Mouse (Mus musculus) kidney, adult 18-20 months (tissue): ENCODE results near the gene Arap2.
"Not testable (repeated sequence)": the region's sequence is repeated elsewhere in the genome, so short reads cannot be mapped to it uniquely, and the experiment has no call there.

Experiments
- DNase-seq: peaks from one replicate; pipeline ENCODE4 v3.0.0; 2021

Gene Arap2

DNA sequence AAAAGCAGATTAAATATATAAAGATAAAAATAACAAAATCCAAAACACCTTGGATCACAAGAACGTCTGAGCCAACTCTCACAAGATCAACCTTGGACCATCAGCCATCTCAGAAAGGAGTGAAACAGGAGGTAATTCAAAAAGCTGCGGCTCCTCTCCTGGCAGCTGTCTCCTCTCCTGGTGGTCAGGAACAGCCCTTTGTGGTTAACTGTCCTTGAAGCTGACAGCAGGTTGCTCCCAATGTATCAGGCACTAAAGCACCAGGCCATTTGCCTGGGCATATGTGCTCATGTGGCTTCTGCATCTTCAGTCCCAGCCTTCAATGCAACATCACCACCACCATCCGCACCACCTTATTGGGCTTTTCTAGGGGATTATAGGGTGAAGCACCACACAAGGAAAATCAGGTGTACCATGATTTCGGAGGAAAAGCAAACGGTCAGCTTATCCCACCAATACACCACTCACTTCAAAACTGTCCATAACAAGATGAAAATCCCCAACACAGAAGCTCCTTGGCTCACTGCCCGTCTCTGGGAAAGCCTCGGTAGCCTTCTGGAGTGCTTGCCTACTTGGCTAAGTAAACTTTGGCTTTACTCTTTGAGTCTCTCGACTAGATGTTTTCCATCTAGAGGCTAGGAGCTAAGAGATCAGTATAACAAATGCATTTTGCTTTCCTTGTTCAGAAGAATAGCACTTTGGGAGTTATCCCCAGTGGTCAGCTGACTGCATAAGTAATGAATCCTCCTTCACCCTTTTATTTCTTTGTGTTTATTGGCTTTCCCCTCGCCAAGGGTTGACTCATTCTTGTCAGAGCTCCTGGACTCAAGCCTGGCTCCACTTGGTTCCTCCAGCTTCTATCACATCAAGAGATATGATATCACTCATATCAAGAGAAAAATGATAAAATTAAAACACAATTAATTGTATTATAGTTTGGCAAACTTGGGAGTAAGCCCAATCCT is 26.2 kb downstream of the Arap2 start:
- no peak for DNase-seq

DNA sequence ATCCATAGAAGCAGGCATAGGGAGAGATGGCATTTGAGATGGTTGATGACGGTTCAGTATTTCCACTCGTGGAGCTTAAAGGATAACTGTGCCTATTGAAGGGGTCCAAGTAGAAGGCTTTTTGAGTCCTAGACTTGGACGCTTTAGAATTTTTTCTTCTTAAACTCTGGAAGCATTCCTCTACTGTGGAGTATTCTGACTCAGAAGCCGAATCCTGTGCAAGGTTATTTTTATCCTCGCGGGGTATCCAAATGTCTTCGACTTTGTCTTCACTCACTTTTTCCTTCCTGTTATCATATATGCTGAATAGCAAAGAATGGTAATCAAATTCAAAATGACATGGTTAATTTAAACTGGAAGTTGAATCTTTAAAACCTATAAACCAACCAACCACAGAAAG is 35.4 kb downstream of the Arap2 start:
- not testable (repeated sequence) for DNase-seq

DNA sequence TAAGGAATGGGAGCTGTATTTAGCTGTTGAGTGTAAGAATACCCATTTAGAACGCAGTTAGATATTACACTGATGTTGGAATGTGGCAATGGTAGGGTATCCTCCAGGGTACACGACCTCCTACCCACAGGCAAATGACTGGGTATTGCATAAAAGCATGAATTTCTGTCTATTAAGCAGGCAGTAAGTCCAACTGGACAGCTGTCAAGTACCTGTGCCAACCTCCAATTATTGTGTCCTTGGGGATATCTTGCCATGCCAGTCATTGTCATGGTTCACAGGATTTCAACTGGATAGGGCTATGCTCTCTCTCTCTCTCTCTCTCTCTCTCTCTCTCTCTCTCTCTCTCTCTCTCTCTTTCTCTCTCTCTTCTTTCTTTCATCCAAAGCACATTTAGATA is 40.4 kb downstream of the Arap2 start:
- peak; percentile 17 for DNase-seq

DNA sequence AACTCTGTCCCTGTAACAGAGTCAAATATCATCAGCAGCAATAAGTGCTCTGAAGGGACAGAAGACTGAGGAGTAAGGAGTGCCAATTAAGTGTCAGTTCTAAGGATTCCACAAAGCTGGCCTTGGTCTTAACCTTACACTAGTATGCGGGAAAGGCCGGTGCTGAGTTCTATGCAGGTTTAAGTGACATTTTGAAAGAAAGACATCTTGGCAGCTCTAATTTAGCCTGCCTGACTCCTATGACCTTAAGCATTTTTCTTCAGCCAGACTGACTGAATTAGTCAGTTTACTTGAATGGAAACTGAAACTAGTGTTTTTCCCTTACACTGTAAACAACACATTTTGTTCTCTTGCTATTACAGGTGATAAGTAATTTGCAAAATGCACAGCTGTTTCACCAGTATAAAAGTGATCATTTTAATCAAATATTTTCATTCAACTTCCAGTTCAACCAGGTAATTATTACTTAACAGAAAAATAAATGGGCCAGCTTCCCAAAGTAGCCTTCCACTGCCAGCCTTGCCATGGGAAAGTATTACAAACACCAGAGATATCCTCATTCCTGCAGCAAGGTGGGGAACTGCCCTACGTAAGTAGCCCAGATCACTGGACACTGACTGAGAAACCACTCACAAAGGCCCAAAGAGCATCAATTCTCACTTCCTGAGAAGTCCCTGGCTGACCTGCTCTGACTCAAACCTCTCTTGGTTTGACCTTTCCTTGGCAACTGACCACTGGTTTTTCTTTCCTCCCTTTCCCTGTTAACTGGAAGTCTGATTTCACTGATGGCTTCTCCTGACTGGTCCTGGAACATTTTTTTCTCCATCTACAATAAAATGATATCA is 42.5 kb downstream of the Arap2 start:
- no peak for DNase-seq

DNA sequence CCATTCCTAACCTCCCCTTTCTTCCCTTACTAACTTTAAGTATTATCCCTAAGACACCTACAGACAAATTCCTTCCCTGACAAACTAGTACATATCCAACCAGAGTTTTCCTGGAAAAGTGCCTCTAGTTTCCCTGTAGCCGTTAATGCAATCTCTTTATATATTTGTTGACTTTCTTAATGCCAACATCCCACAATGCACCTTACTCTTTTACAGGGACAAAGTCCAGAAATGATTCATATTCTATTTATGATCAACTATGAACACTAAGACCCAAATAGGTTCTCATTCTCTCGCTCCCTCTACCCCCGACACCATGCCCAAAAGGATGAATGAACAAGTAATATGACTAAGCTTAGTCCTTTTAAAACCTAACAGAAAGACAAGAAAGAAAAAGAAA is 49.5 kb downstream of the Arap2 start:
- no peak for DNase-seq

DNA sequence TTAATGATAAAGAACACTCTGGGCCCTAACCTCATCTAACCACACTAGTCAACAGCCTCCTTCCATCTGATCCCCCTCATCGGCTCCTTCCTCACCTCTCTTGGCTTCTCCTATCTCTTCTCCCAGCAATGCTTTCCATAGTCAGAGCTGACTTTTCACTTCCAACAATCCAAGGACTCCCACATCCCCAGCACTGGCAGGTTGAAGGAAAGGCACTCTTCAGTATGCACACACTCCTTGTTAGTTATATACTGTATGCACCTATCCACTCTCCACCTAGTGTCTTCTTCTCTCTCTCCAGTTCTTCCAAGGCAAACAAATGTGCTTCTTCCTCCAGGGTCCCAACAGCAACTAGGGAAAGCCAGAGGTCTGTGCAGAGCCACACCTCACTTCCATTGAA is 50.0 kb downstream of the Arap2 start:
- DNase-seq = no peak

DNA sequence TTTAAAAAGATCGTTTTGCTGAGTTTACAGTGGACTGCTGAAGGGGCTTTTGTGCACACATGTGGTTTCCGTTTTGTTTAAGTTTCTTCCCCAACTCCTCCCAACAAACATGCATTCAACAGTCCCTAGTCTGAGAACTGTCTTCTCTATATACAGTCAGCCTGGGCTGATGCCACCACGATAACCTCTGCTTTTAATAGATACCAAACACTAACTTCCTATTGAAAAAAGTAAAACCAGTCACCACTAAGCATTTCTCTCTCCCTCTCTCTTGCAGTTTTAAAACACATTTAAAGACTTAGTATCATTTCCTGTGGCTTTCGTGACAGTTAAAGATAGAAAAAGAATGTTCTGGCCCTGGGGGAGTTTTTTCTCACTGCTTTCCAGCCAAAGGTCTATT is 50.5 kb downstream of the Arap2 start:
- no peak for DNase-seq

DNA sequence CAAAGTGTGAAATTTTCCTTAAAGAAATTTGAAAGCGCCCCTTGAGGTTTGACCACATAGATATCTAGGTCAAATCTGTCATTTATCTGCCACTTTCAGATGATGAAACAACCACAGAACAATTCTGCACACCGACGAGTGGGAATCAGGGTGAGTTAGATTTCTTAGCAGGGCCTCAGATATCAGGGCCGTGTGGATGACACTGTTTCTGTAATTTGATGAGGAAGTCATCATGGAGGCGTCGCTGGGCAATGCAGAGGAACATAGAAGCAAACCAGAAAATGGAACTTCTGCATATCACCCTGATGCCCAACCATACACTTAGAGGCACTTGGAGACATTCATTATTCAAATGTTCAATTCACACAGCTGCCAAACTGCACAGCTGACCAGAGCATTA is 55.0 kb downstream of the Arap2 start:
- no peak for DNase-seq

DNA sequence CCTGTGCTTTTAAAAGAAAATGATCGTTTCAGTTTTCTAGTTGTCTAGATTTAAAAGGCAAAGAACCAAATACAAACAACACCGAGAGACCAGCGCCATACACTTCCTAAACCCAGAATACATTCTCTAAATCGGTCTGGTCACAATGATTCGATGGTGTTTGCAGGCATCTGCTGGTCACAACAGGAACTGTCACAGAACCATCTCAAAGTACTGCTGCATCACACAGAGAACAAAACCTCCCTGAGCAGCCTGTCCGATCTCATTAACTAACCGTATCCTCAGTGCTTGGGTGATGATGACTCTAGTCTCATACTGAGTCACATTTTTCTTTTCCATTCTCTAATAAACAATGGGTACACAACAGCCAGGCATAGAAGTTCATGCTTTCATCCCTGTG is 59.1 kb downstream of the Arap2 start:
- no peak for DNase-seq

DNA sequence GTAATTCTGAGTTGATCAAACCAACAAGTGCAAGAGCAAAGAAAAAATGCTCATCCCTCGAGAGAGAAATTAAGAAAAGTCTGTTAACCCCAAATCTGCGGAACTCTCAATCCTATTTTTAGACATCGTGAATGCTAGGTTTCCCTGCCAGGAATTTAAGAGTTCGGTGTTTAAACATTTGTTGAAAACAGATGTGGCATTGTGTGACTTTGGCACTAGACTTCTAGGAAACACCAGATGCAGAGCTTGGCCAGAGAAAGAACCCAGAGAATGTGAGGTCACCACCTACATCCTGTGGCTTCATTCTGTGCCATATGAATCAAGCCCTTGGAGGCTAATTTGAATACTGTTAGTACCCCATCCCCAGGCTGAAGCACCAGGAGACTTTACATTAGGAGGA is 76.0 kb downstream of the Arap2 start:
- DNase-seq = no peak

DNA sequence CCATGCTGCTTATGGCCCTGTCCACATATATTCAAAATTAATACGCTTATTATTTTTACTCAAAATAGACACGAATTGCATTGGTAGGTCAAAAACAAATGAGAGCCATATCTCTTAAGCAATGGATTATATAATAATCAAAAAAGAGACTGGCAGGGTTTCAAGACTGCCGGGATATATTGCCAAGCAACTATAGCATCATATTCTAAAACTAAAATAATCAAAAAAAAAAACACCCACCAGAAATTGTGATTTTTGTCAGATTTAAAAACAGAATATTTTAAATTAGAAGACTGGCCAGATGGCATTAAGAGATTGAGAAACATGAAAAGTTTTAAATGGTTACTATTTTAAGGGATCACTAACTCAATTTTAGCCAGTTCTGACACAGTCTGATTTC is 82.2 kb downstream of the Arap2 start:
- DNase-seq = no peak

DNA sequence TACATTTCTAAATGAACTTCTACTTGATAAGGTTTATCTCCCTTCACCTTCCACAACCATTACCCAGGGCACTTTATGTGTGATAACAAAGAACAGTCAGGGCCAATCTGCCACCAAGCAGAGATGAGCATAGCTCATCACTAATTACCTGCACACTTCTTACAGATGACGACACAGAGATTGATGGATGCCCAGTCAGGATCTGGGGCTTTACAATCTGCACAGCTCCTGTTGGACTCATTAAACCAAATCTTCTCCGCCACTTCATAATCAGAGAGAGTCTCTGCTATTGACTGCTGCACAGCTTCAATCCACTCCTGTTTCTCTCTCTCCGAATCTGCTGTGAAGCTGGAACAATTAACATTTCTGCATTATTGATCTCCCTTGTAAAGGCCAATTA is 82.8 kb downstream of the Arap2 start:
- DNase-seq = no peak

DNA sequence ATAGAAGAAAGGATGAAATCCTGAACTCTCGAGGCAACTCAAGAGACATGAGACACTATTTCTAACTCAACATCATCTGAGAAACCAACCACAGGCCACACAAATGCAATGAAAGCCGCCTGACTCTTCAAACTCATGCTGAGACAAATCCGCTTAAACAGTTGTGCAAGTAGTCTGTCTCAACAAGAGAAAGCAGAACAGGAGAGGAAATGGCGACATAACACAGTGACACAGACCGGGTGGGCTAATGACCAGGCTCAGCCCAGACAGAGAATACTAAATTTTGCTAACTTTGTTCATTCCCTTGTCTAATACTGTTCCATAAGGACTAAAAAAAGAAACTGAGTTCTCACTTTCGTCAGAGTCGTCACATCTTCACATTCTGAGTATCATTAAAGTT is 88.6 kb downstream of the Arap2 start:
- no peak for DNase-seq

DNA sequence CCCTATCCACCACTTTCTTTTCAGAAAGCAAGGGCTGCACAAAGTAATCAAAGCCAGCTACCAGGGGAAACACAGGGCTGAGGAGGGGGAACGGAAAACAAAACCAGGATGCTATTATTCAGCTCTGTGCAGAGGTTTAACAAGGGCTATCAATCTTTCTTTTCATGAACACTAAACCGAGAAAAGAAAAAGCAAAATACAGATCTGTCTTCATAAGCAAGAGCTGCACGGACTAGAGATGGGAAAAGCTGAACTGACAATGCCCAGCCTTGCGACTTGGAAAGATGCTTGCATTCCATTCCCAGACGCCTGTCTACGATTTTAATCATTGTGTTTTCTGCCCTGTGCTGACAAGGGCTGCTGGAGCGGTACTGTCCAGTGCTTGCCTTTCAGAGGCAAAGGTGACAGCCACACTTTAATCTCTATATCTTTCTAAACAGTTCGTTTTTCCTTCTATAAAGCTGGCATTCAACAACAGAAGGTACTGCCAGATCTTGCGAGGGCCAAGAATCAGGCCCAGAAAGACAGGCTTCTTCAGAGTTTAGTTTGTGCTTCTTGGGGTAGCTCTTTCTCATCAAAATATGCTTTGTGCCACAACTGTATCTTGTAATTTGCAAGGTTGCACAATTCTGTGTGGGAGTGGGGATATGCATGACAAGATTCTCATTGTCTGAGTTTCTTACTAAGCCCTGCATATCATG is 93.1 kb downstream of the Arap2 start:
- DNase-seq = no peak

DNA sequence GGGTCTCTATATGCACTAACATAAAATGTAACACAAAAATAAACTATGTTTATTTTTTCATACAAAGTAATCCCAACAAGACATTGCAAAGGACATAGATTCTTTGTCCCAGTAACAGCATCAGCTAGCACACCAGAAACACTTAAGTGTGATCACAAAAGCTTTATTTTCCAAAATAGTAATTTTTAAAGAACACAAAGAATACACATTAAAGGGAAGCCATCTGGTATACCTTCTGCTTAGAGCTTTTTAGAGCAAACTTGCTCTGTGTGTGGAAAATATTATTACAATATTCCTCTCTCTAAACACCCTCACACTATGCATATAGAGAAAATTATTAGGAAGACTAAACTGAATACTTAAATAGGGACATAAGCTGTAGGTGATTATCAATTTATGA is 100.6 kb downstream of the Arap2 start:
- no peak for DNase-seq

DNA sequence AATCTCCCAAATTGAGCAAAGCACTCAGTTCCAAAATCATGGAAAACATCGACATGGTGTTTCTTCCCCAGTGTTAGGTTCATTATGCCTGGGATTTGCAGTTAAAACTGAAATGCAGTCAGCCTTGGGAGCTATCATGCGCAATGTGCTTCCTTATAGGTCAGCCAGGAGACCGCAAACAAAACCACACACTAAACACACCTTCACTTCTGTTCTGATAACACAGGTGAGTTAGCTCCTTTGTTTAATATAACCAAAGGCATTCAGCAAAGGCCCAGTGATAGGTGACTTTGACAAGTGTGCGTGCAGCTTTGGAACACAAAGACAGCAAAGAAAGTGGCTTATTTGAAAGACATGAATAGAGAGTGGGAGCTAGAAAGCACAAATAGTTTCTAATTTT is 101.1 kb downstream of the Arap2 start:
- DNase-seq = no peak

DNA sequence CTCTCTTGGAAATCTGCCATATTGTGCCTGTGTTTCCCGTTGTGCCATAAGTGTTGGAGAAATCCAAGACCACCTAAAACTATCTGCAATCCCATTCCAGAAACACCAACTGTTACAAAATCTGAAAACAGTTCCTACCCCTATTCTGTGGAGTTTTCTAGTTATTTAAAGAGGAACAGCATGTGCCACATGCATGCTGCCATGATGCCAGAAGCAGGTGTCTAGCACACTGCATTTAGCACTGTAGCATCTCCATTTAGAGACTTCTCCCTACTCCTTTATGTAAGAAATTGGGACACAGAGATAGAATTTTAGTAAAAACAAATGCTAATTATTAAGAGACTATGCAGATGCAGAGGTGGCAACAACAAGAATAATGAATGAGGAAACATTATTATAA is 102.8 kb downstream of the Arap2 start:
- DNase-seq = no peak

DNA sequence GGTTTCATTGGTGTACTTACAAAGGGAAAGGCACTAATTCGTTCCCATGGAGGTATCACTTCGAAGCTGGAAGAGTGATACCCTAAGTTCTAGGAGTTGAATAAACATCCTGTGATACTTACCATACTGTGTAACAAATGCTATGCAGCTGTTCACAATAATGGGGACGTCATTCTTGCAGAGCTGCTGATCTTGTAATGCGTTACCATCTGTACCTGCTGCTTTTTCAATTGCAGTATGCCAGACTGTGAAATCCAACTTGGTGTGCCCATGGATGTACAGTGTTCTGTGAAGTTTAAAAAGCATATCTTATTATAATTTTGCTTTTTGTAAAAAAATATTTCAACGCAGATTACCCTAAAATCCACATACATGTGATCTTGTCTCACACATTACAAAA is 112.0 kb downstream of the Arap2 start:
- no peak for DNase-seq

DNA sequence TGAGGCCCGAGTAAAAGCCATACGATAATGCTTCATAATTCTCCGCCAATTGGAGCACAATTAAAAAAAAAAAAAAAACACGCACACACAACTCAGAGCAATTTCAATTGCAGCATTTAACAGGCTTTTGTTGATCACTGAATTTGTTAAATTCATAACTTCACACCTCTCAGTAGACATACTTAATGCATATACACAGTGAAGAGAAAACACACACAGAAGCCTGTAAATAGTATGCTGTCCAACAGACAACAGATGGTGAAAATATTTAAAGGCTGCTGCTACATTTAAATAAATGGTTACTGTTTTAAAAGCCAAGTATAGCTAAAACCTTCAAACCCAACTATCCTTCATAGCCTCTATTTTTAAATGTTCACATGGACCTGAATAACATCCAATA is 123.6 kb downstream of the Arap2 start:
- no peak for DNase-seq

DNA sequence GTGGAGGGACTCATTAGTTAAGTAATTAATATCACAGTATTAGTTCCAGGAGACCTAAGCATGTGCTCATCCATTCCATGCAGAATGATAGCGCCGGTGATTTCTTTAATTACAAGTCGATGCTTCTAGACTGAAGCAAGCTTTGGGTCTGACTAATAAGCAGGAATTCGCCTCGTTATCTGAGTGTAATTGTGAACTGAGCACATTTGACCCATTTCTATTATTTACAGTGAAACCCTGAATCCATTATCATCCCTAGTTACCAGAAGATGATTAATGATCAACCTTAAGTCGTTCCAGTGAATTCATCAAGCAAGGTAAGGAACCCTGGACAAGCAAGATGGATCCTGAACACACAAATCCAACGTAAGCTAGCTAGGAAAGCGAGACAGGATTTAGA is 125.5 kb downstream of the Arap2 start:
- DNase-seq = no peak

DNA sequence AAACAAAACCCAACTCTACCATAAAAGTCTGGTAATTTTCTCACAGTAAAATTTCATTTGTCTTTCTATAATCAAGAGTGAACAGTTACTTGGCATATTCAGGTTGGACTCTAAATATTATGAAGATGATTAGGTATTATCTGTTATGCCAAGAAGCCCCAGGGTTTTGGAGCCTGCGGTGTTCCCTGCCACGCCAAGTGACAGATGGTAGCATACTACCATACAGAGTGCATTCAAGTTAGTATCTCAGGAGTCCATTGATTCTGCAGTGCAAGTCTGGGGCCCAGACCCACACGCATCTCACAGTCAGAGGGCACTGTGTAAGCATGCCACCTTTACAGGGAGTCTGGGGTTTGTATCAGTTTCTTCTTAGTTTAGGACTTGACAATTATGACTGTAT is 129.6 kb downstream of the Arap2 start:
- no peak for DNase-seq

DNA sequence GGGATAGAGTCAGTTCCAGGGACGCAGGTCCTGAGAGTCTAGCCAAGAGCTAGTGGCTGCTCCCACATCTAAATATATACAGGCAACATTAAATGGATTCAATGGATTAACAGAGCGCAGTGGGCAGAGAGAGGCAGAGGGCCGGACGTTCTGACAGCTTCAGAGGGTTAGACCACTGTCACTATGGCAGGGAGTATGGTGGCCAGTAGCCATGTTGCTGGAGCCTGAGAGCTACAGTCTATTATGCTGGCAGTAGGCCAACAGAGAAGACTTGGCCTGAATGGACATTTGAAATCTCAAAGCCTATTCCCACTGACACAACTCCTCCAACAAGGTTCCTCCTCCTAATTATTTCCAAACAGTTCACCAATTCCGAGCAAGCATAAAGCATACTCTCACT is 137.1 kb downstream of the Arap2 start:
- DNase-seq = no peak

DNA sequence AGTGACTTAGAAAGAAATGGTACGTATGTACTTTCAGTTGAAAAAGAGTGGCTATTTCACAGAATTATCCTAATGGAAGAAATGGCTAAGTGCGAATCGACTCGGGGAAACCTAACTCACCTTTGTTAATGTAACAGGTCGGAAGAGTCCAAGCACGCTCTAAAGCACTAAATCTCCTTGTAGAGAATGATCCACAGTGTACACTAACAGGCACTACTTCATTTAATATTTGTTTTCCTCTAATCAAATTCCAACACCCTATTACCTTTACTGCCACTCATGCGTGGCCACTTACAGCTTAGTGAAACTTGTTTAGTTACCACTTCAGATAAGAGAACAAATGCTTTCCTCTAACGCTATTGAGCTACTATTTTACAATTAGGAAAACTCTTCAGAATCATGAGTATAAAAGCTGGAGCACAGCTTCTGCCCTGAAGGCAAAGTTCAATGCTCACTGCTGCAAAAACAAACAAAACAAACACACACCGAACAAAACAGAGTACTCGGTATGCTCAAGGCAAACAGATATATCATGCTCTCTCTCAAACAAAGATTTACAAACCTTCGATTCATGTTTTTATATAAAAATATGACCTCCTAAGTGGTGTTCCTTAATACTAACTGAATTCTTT is 143.0 kb downstream of the Arap2 start:
- DNase-seq = no peak
